ENCODE assay signal across 13 mouse cellular contexts in the genomic region with DNA sequence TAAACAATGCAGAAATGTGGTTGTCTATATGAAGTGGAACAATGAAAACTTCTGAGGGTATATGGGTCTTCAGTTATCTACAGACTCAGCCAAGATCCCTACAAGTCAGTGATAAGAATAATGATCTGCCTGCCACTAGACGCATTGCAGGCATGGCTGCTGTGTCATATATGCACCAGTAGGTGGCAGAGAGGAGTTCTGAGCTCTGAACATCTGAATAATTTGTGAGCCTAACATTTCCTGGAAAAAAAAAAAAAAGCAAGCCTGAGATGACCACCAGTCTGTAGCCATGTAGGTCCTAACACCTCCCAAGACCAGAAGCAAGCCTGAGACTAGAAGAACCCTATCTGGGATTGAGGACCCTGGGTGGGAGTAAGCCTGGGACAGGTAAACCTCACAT.
DNase-seq lines count a peak whose midpoint lies in the region; ATAC-seq and TF ChIP-seq lines count a peak whose summit lies in the region.
"Had no signal": no experiment of that assay in that cellular context is flagged by ENCODE, and none has a peak within 500 bp of the region (broad histone marks: within the 10 kb centered on the region; RNA-seq: fewer than 3 reads in every experiment).

No protein-coding gene starts in this region.

- H3K9me3 ChIP-seq in forebrain, embryonic 11.5 days (ENCODE audit: control insufficient read depth, low read length): no peaks in the 10 kb centered on the region
- no peaks in the 10 kb centered on the region for H3K9me3 ChIP-seq in forebrain, embryonic 16.5 days (ENCODE audit: control insufficient read depth, low read length)
- H3K9me3 ChIP-seq: hindbrain, embryonic 15.5 days; midbrain, embryonic 12.5 days had no signal

- intact Hi-C loops in left cerebral cortex, adult 2 months (cut with DNase I): no loop called here
- intact Hi-C loops in left cerebral cortex, postnatal 10 days (cut with DNase I): no loop called here

- H3K27me3 ChIP-seq in forebrain, embryonic 11.5 days (ENCODE audit: control insufficient read depth, insufficient read depth, low read length): no peaks in the 10 kb centered on the region; the same call in 1 of the 2 replicates
- peaks cover 2% of the 10 kb centered on the region; the same call in 1 of the 2 replicates for H3K27me3 ChIP-seq in forebrain, embryonic 16.5 days (replicated peaks; ENCODE audit: control insufficient read depth, insufficient read depth, low read length)
- H3K27me3 ChIP-seq: hindbrain, embryonic 15.5 days; midbrain, embryonic 12.5 days had no signal

- no peak overlapping the region for H3K4me3 ChIP-seq in forebrain, embryonic 11.5 days (ENCODE audit: low read depth, low read length)
- no peak overlapping the region for H3K4me3 ChIP-seq in forebrain, embryonic 16.5 days (replicated peaks; ENCODE audit: low read length)
- H3K4me3 ChIP-seq in left cerebral cortex, adult 2 months: no peak overlapping the region
- H3K4me3 ChIP-seq: hindbrain, embryonic 15.5 days; midbrain, embryonic 12.5 days had no signal

- H3K36me3 ChIP-seq in forebrain, embryonic 11.5 days (ENCODE audit: control insufficient read depth, insufficient read depth, low read length): no peaks in the 10 kb centered on the region
- no peaks in the 10 kb centered on the region for H3K36me3 ChIP-seq in forebrain, embryonic 16.5 days (ENCODE audit: control insufficient read depth, insufficient read depth)
- H3K36me3 ChIP-seq: hindbrain, embryonic 15.5 days; midbrain, embryonic 12.5 days had no signal

- no peak overlapping the region for H3K4me2 ChIP-seq in forebrain, embryonic 11.5 days (ENCODE audit: low read depth, low read length, severe bottlenecking)
- no peak overlapping the region for H3K4me2 ChIP-seq in forebrain, embryonic 16.5 days (ENCODE audit: low read length)
- H3K4me2 ChIP-seq: hindbrain, embryonic 15.5 days; midbrain, embryonic 12.5 days had no signal

- no peaks in the 10 kb centered on the region for H3K4me1 ChIP-seq in forebrain, embryonic 11.5 days (replicated peaks; ENCODE audit: control insufficient read depth, insufficient read depth, low read length)
- peaks cover 7% of the 10 kb centered on the region for H3K4me1 ChIP-seq in forebrain, embryonic 16.5 days (replicated peaks; ENCODE audit: control insufficient read depth, insufficient read depth, low read length)
- H3K4me1 ChIP-seq: midbrain, embryonic 12.5 days had no signal

- 28% methylated on average over 1 of the region's 1 CpGs for WGBS in forebrain, embryonic 11.5 days
- 14% methylated on average over 1 of the region's 1 CpGs for WGBS in forebrain, embryonic 16.5 days

- no peak overlapping the region for H3K27ac ChIP-seq in forebrain, embryonic 11.5 days (ENCODE audit: low read depth, low read length)
- no peak overlapping the region for H3K27ac ChIP-seq in forebrain, embryonic 16.5 days (ENCODE audit: low read length)
- no peak overlapping the region for H3K27ac ChIP-seq in left cerebral cortex, adult 2 months
- H3K27ac ChIP-seq: hindbrain, embryonic 15.5 days; midbrain, embryonic 12.5 days had no signal

- no peak for DNase-seq in forebrain, embryonic 11.5 days (ENCODE audit: low spot score)
- no peak for DNase-seq in left cerebral cortex, adult 2 months (ENCODE audit: extremely low spot score in 1 of 2, low spot score in 2 of 2)
- DNase-seq in left cerebral cortex, postnatal 10 days (ENCODE audit: extremely low spot score in 1 of 2, low spot score in 2 of 2): no peak
- DNase-seq in NIH3T3 (ENCODE audit: low read depth): peak; percentile 37
- DNase-seq in adrenal gland, adult 8-10 months: no peak
- no peak for DNase-seq in urinary bladder, postnatal 25 days (ENCODE audit: low spot score)
- DNase-seq: gastrocnemius, postnatal 14 days; right cerebral cortex, adult 18-20 months; thymus, adult 2 months had no signal

- peak; percentile 54 for TF ChIP-seq CTCF in left cerebral cortex, adult 2 months (IDR thresholded peaks at IDR 0.05)

- ATAC-seq in forebrain, embryonic 11.5 days (replicated peaks; ENCODE audit: low FRiP score): peak; percentile 31; the same call in 1 of the 2 replicates
- no peak for ATAC-seq in forebrain, embryonic 16.5 days
- ATAC-seq in megakaryocyte progenitor cell, adult 5-6 weeks (replicated peaks; ENCODE audit: poor library complexity): peak; percentile 89

- H3K9ac ChIP-seq in forebrain, embryonic 11.5 days (ENCODE audit: low read length): no peak overlapping the region
- H3K9ac ChIP-seq in forebrain, embryonic 16.5 days (replicated peaks; ENCODE audit: low read depth, low read length): no peak overlapping the region
- H3K9ac ChIP-seq: hindbrain, embryonic 15.5 days; midbrain, embryonic 12.5 days had no signal
